Mouse (Mus musculus) right cerebral cortex, postnatal 10 days (tissue): ENCODE data around the gene Fgd4.

ENCODE experiments used
- DNase-seq, 2 experiments: peaks; one replicate each; pipeline ENCODE4 v3.0.0; 2021; ENCODE audit warnings: low spot score in 2 of 2

Fgd4 gene

DNA sequence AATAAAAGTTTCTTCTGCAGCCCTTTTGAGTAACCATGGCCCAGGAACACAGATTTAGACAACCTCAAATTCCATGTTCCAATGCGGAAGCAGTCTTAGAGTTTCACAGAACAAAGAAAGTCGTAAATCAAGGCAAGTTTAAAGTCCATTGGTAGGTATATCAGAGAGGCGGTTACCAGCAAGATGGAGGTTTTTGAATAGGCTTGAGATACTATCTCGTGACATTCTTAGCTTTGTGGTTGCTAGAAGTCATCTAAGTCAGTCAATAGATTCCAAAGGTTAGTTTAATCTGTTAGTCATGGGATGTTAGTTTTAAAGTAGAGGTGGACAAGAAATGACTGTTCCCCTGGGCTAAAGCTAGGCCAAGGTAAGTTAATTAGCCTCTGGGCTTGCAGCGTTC, at the start of gene Fgd4:
Fgd4 (minus strand) TSS at position 89 of the 400 bp plus-strand sequence.
- no peak for DNase-seq

DNA sequence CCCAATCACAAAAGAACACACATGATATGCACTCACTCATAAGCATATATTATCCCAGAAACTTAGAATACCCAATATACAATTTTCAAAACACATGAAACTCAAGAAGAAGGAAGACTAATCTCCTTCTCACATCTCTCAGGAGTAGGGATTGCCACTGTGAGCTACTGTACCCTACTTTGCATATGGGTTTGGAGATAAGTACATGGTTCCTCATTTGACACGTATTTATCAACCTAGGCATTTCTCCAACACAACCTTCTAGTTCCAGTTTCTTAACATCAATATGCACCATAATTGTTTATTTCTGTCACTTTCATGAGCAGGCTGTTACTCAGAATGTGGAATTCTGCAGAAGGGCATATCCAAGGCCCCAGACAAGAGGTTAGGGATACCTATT, 44.8 kb upstream of the Fgd4 start:
- DNase-seq = no peak

DNA sequence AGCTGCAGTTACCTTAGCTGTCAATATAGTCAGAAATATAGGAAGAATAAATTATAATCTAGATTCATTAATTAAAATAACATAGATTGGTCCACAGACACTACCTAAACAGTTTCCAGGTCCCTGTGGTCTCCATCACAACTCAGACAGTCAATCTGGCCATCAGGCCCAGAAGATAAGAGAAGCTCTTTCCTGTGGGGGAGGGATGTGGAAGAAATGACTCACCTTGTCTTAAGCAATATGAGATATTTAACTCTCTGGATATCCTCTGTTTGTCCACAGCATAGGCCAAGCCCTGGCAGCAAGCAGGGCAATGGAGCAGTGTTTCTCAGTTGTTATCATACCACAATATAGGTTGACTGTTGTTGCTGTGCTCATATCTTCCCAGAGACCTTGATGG, 33.4 kb upstream of the Fgd4 start:
- no peak for DNase-seq

DNA sequence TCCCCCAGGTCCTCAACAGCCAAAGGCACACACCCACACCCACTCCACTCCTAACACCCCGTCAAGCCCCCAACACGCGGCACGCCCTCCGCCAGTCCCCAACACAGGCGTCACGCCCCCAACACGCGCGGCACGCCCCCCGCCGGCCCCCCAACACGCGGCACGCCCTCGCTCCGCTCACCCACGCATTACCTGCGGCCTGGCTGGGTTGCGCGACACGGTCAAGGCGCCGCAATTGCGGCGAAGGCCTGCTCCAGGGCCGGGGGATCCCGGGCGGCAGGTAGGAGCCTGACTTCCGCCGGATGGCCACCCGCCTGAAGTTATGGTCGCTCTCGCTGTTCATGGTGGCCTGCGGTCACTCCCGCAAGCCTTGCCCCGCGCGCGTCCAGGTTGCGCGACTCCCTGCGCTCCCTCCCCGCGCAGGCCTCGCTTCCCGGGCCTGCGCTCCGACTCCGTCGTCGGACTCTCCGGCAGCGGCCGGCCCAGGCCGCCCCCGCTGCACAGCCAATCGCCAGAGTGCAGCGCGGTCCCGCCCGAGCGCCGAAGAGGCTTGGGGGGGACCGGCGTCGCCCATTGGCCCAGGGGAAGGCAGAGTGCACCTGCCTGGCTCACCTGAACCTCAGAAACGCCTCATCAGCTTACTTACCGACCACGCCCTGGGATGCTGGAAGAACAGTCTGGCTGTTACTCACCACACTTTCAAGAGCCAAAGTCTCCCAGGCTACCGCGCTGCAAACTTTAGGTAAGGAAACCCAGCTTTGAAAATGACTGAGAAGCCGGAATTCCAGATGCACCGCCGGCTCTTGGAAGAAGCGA, 555 bp downstream of the Fgd4 start:
- DNase-seq = peak; percentile 33 to 34

DNA sequence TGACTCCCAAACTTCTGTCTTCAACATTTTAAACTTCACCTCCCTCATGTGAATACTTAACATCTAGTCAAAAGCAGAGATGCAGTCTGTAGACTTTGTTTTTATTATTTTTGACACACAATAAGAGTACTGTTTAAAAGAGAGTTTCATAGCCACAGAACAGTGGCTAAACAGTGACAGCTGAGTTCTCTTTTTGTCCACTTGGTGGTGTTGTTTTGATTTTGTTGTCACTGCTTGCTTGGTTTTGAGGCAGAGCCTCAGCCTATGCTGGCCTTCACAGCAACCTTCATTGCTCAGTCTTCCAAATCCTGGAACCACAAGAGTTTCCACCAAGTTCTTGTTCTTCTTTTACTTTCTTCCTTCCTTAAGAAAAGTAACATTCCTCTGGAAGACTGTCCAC, 3.8 kb downstream of the Fgd4 start:
- DNase-seq = no peak

DNA sequence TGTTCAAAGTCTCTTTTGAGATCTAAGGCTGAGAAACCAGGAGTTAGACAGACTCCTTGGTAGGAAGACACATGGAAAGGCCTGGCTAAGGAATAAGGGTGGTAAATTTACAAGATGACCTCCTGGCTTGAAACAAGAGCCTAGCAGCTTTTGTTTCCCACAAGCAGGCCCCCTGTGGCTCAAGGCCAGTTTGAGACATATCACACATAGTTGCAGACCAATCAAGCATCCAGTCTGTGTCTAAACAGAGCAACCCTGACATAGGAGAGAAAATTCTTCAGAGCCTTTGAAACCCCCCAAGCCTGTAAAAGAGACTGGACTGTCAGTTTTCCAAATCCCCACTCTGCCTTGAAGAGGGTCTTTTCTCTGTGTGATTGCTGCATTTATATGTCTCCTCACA, 7.7 kb downstream of the Fgd4 start:
- no peak for DNase-seq

DNA sequence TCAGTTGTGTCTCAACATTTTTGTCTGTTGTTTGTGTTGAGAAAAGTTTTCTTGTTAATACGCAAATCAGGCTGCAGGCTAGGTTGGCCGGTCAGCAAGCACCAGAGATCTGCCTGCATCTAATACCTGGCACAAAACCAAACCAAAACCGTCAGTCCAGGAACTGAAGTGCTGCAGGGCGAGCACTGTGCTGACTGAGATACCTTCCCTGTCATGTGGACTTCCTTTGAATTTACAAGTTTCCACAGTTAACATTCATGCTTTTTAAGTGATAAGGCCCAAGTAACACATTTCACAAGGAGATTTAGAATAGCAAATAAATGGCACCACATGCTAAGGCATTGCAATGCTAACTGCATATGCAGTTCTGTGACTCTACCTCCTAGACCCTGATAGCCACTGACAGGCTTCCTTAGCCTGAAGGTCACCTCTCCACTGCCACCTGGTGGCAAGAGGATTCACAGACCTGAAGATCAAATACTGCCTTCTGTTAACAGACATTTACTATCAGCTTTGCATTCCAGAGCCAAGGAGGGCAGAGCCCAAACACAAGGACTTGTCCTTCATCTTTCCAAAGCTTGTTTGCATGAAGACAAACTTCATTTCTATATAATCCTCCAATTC, 15.8 kb downstream of the Fgd4 start:
- peak; percentile 55 to 74 for DNase-seq

DNA sequence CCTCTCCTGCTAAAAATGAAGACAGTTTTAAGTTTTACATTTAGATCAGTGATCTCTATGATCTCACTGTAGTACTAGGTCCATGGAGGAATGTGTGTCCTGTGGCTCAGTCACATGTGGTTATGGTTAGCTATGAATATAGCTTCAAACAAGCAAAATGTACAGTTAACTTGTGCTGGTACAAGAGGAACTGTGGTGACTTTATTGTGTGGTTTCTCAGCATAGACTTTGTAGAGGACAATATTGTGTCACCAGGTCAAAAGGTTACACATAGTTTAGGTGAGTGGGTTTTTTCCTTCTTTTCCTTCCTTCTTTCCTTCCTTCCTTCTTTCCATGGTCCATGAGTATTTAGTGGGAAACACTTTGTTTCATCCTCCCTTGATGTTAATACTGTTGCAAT, 23.8 kb downstream of the Fgd4 start:
- no peak for DNase-seq

DNA sequence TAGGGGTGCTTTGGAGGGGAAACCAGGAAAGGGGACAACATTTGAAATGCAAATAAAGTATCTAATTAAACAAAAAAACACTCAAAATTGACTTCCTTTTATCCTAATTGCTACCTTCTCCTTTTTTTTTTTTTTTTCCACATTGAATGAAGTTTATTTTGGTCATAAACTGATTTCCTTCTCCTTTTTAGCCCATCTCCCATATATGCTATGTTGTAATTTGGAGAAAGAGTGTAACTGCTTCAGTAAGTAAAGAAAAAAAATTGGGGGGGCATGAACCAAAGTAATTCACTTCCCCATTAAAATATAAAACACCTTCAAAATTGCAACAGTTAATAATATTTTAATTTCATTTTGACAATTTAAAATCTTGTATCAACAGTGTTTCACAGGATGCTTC, 25.8 kb downstream of the Fgd4 start:
- DNase-seq = no peak

DNA sequence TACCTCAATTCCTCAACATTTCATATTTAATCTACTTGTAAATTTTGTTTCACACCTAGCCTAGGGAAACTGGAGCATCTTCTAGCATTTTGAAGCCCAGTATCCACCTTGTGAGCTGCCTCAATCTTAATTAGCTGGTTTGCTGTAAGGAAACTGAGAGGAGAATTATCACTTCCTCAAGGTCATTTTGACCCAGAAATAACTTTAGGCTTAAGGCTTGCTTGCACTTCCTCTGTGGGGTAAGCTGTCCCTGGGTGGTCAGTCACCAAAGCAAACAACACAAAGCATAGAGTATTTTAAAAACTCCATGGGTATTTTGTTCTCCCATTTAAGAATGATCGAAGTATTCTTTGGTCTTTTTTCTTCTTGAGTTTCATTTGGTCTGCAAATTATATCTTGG, 27.2 kb downstream of the Fgd4 start:
- no peak for DNase-seq

DNA sequence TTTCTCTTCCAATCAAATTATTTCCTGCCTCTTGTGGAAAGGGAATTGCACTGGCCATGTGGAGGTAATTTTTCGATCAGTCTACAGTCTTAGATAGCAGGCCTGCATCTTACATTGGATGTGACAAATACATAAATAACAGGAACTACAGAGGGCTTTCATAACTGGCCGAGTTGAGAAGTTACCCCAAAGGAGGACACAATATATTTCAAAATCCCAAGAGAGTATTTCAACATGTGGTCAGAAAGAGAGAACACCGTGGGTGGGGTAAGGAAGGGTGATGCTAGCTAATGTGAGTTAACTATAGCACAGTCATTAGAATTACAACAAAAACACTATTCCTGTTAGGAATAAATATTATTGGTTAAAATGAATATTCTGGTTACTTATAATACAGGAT, 29.0 kb downstream of the Fgd4 start:
- DNase-seq = no peak

DNA sequence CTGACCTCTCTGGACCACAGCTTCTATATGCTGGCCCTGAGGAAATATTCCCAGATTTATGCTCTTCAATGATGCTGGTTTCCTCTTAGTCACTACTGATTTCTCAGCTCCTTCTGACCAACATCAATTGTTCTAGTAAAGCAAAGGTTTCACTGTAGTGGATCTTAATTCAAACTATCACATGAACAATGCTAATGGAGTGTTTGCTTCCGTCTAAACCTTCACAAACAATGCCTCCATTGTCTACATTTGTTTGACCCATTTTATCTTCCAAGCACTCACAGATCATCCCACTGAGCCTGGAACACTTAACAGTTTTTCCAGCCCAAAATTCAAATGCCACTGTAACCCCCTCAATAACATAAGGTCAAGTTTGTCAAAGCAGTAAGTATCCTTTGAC, 33.6 kb downstream of the Fgd4 start:
- no peak for DNase-seq

DNA sequence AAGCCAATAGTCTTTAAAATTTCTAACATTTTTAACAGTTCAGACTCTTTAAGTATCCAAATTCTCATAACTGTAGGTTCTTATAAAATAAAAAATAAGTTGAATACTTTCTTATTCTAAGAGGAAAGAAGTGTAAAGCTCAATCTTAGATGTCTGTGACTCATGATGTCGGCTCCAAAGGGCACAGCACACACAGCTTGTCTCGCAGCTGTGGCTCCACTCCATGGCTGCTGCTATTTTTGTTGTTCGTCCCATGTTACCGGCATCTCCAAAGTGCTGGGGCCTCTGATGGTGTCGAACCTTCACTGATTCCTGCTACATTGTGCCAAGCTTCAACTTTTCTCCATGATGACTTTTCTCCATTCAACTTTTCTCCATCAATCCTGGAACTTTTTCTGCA, 34.1 kb downstream of the Fgd4 start:
- no peak for DNase-seq

DNA sequence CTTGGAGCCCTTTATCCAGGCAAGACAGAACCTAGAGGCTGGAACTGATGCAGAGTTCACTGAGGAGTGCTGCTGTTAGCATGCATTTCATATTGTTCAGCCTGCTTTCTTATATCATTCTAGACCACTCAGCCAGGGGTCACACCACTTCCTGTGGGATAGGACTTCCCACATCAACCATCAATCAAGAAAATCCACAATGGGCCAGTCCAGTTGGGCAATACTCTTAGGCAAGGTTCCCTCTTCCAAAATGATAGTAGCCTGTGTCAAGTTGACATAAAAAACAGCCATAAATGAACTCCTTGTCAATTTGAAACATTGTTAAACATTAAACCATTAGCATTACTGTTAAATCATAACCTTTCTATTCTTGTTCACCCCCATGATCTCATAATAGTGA, 34.6 kb downstream of the Fgd4 start:
- DNase-seq = no peak

DNA sequence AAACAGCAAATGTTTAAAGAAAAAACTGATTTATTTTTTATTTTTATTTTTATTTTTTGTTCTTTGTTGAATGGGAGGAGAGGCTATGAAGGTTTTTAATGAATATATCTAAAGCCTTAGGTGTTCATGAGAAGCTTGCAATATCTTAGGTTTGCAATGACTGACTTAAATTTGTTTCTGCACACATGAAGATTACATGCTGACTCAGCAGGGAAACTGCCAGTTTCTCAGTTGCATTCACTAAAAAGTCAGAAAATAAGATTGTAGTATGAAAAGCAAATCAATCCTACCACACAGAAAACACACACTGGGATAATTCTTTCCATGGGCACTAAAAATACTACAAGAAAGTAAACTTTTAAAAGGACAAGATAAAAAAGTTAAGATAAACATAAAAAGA, 39.6 kb downstream of the Fgd4 start:
- DNase-seq = no peak

DNA sequence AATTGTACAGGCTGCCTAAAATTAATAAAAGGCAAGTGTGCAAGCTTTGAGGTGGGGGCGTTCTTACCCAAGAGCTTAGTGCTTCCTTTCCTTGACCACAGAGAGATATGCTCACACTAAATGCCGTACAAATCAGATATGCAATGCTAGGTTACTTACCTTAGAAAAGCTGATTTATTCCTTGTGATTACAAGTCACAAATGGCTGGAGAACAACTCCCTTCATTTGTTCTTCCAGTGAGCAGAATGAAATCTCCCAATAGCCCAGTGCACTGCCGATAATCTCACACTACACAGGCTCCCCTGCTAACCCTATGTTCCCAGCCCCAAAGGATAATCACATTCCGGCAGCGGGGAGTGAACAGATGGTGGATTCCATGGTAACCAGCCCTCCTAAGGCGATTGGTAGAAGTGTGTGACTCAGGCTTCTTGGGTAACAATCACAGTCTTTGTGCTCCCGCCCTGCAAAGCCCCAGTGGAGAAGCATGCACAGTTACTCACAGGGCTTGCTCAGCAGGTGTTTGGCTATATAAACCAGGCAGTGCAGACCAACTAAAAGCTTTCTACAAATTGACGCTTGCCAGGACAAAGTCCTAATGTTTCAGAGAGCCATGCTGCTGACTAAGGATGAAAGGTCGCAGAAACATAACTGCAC, 40.3 kb downstream of the Fgd4 start:
- peak; percentile 92 to 95 for DNase-seq

DNA sequence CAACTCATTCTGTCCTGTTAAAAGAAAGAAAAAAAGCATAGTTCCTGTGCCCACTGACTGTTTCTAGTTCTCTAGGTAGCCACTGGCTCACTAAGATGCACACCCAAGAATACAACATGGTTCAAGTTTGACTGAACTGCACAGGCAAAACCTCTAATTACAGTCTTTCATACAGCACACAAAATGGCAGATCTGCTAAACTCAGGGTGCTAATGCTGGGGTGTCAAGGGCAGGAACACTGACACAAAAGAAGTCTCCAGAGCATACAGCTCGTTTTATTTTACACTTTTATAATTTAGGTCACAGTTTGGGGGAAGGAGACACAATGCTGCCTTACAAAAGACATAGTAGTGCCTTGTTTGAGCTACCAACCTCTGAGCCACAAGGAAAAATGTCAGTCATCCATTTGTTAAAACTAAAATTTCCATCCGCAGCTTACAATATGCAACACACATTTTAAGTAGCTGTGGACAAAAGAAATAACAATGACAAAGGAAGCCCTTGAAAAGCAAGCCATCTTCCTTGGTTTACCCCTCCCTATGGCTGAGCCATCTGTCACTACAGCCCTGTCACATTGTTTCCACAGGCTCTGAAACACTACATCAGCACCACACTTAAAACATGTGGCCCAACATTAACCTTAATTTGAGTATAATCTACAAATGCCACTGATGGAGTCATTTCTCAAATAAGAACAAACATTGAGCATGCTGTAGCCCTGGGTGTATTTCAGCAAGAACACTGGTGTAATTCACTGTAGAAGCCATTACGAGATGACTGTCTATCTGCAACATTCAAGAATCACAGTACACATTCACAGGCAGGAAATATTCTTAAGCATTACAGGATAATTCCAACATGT, 41.1 kb downstream of the Fgd4 start:
- peak in 1 of 2 experiments; percentile 31 for DNase-seq

DNA sequence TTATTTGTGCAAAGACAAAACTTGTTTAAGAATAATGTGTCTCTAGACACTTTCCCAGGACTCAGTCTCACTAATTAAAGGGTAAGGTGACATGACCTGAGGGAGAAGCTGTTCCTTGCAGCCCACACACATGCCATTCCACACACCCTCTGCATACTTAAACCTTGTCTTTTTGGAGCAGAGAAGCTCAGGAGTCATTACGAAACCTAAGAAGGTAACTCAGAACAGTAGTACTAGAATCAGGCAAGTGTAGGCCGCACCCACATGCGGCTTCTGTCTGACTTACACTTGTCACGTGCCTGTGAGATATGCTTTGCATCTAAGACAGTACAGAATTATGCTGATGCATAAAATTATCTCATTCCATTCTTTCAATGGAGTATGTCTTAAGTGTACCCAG, 42.6 kb downstream of the Fgd4 start:
- DNase-seq = peak in 1 of 2 experiments; percentile 54

DNA sequence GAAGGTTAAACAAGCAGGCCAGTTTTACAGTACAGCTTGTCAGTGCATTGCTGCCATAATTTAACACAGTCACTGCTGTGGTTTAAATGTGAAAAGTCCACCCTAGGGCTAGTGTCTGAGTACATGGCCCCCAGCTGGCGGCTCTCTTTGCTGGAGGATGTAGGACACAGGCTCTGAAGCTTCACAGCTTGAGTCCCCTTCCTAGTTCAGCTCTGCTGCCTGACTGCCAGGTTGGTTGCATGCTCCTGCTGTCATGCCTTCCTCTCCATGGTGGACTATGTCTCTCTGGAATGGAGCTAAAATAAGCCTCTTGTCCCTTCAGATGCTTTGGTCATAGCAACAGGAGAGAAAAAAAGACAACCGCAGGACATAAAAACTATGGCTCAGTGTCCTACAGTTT, 46.3 kb downstream of the Fgd4 start:
- DNase-seq = no peak

DNA sequence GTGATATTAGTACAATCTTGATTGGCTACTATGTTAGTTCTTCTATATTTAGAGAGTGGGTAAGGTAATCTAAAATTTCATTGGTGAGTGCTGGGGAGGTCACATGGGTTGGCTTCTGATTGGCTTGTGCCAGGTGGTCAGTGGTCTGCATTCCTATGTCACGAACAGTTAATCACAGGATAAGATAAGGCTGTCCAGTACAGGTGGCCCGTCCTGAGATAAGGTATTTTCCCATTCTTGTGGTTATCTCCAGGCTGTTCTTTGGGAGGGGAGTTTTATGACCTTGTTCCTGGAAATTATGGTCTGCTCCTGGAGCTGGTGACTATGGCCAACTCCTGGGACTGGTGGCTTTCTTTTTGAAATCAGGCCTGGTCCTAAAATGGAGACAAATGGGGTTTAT, 48.2 kb downstream of the Fgd4 start:
- no peak for DNase-seq

DNA sequence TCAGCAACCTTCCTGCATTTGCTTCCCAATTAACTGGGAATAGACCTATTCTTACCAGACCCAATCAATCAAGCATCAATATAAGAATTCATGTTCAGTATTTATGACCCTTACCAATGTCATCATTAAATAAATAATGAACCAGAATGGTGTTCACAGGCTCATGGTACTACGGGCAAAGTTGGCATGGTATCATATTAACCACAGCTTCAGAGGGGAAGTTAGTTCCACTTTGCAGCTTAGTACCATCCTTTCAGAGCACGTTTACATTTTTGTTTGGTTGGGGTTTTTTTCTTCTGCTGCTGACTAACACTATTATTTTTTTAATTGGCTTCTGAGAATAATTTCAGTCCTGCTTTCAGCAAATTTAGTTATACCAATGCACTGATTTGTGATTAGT, 51.2 kb downstream of the Fgd4 start:
- DNase-seq = no peak

DNA sequence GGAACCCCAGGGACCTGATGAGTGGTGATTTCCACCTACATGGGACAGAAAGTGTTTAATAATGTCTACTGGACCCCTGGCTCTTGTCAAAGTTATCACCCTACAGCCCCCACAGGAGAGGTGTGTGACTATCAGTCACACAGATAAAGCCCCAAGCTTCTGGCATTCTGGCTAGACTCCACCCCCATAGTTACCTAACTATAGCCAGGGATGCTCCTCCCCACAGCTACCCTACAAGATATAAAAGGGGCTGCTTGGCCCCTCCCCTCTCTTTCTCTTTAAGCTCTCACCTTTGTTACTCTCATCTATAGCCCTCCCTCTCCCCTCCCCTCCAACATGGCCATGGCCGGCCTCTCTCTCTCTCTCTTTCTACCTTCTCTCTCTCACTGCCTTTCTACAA, 53.7 kb downstream of the Fgd4 start:
- DNase-seq = no peak
